Mouse (Mus musculus) heart, postnatal 0 days (tissue): ENCODE results near the gene Ift74. TPM values are rescaled to one million over a fixed set of nuclear protein-coding genes. Genes with fewer than 3 reads are reported as not detected.

ENCODE experiments used
- ATAC-seq: fragments of 200-750 bp; cut with Nextera tagmentation; 2 replicates; pipeline ENCODE4 v1.8.0; 2017; ENCODE audit warnings: low read depth, moderate number of reproducible peaks, moderate library complexity; ENCODE audit not compliant: insufficient read depth
- DNase-seq: peaks from one replicate; pipeline ENCODE4 v3.0.0-alpha.2; 2016; ENCODE audit warnings: low spot score
- H3K27ac ChIP-seq: fragments of 300-500 bp; sonication (generic); 2 replicates; pipeline ENCODE4 v1.5.1; 2014; ENCODE audit warnings: low read depth, mild to moderate bottlenecking
- H3K27me3 ChIP-seq: fragments of 300-500 bp; sonication (generic); 2 replicates; pipeline ENCODE4 v1.6.1; 2014; ENCODE audit warnings: low read length, mixed read lengths; ENCODE audit not compliant: control insufficient read depth, insufficient read depth
- H3K36me3 ChIP-seq: fragments of 300-500 bp; sonication (generic); replicated peaks from 2 replicates; pipeline ENCODE4 v1.6.1; 2014; ENCODE audit warnings: low read length, mixed read lengths; ENCODE audit not compliant: control insufficient read depth, insufficient read depth
- H3K4me1 ChIP-seq: fragments of 300-500 bp; sonication (generic); 2 replicates; pipeline ENCODE4 v1.6.1; 2014; ENCODE audit warnings: antibody characterized with exemption; ENCODE audit not compliant: control insufficient read depth, insufficient read depth
- H3K4me2 ChIP-seq: fragments of 300-500 bp; sonication (generic); 2 replicates; pipeline ENCODE4 v1.6.1; 2014; ENCODE audit warnings: low read depth, mild to moderate bottlenecking, low read length, moderate library complexity
- H3K4me3 ChIP-seq: fragments of 300-500 bp; sonication (generic); 2 replicates; pipeline ENCODE4 v1.5.1; 2014; ENCODE audit warnings: low read depth, low read length
- H3K9ac ChIP-seq: fragments of 300-500 bp; sonication (generic); replicated peaks from 2 replicates; pipeline ENCODE4 v1.6.1; 2014; ENCODE audit warnings: low read depth, low read length, mixed read lengths
- H3K9me3 ChIP-seq: fragments of 300-500 bp; sonication (generic); replicated peaks from 2 replicates; pipeline ENCODE4 v1.6.1; 2016; ENCODE audit warnings: low read length; ENCODE audit not compliant: control insufficient read depth
- CTCF ChIP-seq: IDR thresholded peaks from 2 replicates; pipeline ENCODE4 v1.5.1; 2016; ENCODE audit warnings: antibody characterized with exemption, control low read depth, low read depth
- EP300 ChIP-seq: IDR thresholded peaks from 2 replicates; pipeline ENCODE4 v1.6.1; 2016; ENCODE audit warnings: antibody characterized with exemption, low read depth
- WGBS: fragments of 180-500 bp; shearing (Covaris S2); extraction: QIAGEN DNeasy Blood & Tissue Kit; methylation state at CpG from one replicate; pipeline ENCODE4 v1.1.7; 2014; 5-methylcytosine and 5-hydroxymethylcytosine counted together
- polyA plus RNA-seq: library from polyadenylated mRNA; unstranded; fragments of >200 nt; fragmentation: Nextera tagmentation; extraction: Ambion mirVana; gene quantifications from 2 replicates; pipeline ENCODE4 v1.2.1, GENCODE M21; 2015
- total RNA-seq: library from RNA; depleted of rRNA; stranded (reverse); fragments of >200 nt; gene quantifications from 2 replicates; pipeline ENCODE4 v1.2.3, GENCODE M21; 2014; ENCODE audit warnings: low replicate concordance

Ift74 gene
- total and polyA plus RNA-seq, 2 experiments from 2014 or later = 0.92 to 12.6 TPM

DNA sequence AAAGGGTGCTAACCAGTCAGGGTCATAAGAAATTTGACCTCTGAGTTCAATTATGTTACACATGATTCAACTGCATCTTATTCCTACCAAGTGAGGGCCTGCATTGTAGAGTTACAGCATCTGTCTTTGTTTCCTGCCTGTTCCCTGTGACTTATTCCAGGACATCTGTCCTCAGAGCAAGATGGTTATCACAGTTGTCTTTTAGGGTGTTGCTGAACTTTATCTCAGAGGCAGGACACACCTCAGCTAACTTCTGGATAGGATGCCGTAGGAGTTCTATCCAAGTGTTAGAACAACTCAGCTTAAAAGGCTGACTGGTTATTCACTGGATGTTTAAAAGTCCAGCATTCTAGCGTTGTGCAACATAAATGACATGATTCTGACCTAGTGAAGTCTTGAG is 77.9 kb downstream of the Ift74 start:
- DNase-seq (no peak), ATAC-seq (no peak)
- Histone ChIP-seq H3K27me3 (no peaks in the 10 kb centered on the region), H3K9me3 (no peaks in the 10 kb centered on the region), H3K4me2 (no peak overlapping the region), H3K4me1 (no peaks in the 10 kb centered on the region), H3K27ac (no peak overlapping the region), H3K36me3 (peaks cover 9% of the 10 kb centered on the region; the same call in 1 of the 2 replicates), H3K9ac (no peak overlapping the region), H3K4me3 (no peak overlapping the region)
- TF ChIP-seq CTCF = no peak
- WGBS = 66% methylated on average over 2 of the region's 2 CpGs

DNA sequence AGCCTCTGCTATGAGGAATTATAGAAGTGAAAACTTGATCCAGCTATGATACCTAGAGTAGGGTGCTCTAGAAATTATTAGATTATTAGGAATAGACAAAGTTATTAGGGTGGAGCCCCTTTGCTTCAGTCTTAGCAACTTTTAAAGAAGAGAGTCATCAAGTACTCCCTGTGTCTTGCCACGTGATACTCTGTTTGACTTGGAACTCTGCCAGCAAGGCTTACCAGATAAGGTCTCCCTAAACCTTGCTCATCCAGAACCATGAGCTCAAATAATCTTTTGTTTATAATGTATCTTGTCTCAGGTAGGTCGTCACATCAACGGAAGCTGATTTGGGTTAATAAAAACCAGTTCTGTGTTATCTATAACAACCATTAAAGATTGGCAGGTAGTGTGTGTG is 82.1 kb downstream of the Ift74 start:
- WGBS = 41% methylated on average over 3 of the region's 3 CpGs

DNA sequence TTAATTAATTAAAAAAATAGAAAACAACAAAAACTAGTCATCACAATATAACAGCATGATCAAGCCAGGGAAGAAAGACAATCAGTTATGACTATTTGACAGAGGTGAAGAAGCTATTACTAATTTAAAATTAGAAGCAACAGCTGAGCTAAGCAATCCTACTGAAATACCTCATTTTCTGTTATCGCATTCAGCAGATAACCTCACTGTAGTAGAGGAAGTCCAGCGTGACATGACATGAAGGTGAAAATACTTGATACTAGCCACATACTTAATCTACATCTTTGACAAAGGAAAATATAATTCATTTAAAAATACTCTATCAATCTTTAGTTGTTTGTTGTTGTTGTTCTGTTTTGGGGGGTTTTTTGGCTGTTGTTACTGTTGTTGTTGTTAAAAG is 96.7 kb downstream of the Ift74 start:
- H3K4me2 ChIP-seq = no peak overlapping the region
- no peak overlapping the region for H3K27ac ChIP-seq
- no peaks in the 10 kb centered on the region for H3K27me3 ChIP-seq
- ATAC-seq (no peak), DNase-seq (no peak)
- H3K4me3 ChIP-seq = no peak overlapping the region
- H3K4me1 ChIP-seq = peaks cover 10% of the 10 kb centered on the region; the same call in 1 of the 2 replicates
- H3K9ac ChIP-seq = no peak overlapping the region
- WGBS = 49% methylated on average over 2 of the region's 2 CpGs
- TF ChIP-seq CTCF (no peak), EP300 (no peak)
- no peaks in the 10 kb centered on the region for H3K9me3 ChIP-seq
- no peaks in the 10 kb centered on the region for H3K36me3 ChIP-seq

More for the DNA sequence above, 82.1 kb downstream of the Ift74 start:
- H3K4me1 ChIP-seq = no peaks in the 10 kb centered on the region
- no peaks in the 10 kb centered on the region for H3K36me3 ChIP-seq
- no peak overlapping the region for H3K4me2 ChIP-seq
- H3K27ac ChIP-seq = no peak overlapping the region
- no peak for DNase-seq
- H3K27me3 ChIP-seq = no peaks in the 10 kb centered on the region
- H3K4me3 ChIP-seq = no peak overlapping the region
- TF ChIP-seq EP300 (no peak), CTCF (no peak)
- no peak overlapping the region for H3K9ac ChIP-seq
- no peaks in the 10 kb centered on the region for H3K9me3 ChIP-seq
- ATAC-seq = no peak

DNA sequence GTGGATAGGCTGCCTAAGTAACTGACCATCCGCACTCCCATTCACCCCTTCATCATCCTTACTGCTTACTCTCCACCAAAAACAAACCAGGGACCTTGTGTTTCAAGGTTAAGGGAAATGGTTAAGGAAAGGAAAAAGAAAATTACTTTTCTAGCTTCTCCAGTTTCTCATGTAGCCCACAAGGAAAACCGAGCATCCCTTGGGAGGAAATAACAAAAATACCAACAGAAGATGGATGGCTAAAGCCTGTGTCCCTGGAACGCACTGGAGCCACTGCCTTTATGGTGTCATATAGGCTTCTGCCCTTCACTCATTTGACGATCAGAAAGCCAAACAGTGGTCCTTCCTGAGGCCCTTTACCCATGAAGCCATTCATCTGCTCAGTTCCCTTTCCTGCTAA is 97.1 kb downstream of the Ift74 start:
- H3K9ac ChIP-seq = no peak overlapping the region
- H3K27ac ChIP-seq = no peak overlapping the region
- H3K27me3 ChIP-seq = no peaks in the 10 kb centered on the region
- WGBS = 50% methylated on average over 4 of the region's 4 CpGs
- H3K9me3 ChIP-seq = no peaks in the 10 kb centered on the region
- H3K36me3 ChIP-seq = no peaks in the 10 kb centered on the region
- ATAC-seq (no peak), DNase-seq (no peak)
- H3K4me2 ChIP-seq = no peak overlapping the region
- H3K4me3 ChIP-seq = no peak overlapping the region
- no peak for TF ChIP-seq CTCF
- no peak for TF ChIP-seq EP300
- H3K4me1 ChIP-seq = peaks cover 10% of the 10 kb centered on the region; the same call in 1 of the 2 replicates

DNA sequence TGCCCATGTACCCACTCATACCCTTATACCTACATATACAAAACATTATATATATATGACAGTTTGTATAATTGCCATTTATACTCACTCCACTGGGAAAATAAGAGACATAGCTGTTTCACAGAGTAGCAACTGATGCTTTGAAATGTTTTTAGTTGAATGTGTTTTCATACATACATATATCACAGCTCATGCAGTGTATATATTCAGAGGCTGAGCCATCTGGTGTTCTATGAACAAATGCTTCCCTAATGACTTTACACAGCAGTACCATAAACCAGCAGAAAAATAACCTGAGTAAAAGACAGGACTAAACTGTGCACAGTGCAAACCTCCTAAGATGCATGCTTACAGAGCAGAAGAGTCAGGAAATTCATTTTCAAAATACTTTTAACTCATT is 99.5 kb downstream of the Ift74 start:
- no peak for ATAC-seq
- Histone ChIP-seq H3K4me1 (peaks cover 10% of the 10 kb centered on the region; the same call in 1 of the 2 replicates), H3K9ac (no peak overlapping the region), H3K4me2 (no peak overlapping the region), H3K4me3 (no peak overlapping the region), H3K9me3 (no peaks in the 10 kb centered on the region), H3K36me3 (no peaks in the 10 kb centered on the region), H3K27me3 (no peaks in the 10 kb centered on the region), H3K27ac (no peak overlapping the region)
- no peak for DNase-seq
- TF ChIP-seq CTCF = no peak
- TF ChIP-seq EP300 = no peak

DNA sequence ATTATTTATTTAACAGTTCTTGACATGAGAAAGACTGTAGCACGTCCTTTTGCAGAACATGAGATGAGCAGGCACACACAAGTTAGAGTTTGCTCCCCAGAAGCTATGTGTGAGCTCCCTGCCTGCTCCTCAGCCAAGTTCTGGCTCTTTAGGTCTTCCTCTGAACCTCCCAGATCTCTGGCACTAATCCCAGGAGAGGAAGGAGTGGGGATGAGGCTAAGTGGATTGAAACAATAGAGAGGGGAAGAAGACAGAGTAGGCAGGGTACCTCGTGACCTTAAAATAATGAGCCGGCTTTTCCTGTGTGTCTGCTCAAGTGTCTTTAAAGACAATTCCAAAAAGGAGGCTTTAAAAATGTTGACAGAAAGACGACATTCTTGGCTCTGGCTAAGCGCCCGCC is 100.9 kb downstream of the Ift74 start:
- peak; percentile 73 for ATAC-seq
- H3K9me3 ChIP-seq = no peaks in the 10 kb centered on the region
- DNase-seq = peak; percentile 59
- no peaks in the 10 kb centered on the region for H3K36me3 ChIP-seq
- H3K4me3 ChIP-seq = no peak overlapping the region
- H3K9ac ChIP-seq = no peak overlapping the region
- H3K27ac ChIP-seq = peak overlapping the region; percentile 65
- H3K4me1 ChIP-seq = peaks cover 10% of the 10 kb centered on the region; the same call in 1 of the 2 replicates
- WGBS = 25% methylated on average over 6 of the region's 6 CpGs
- TF ChIP-seq EP300 (no peak), CTCF (no peak)
- H3K27me3 ChIP-seq = no peaks in the 10 kb centered on the region
- peak overlapping the region; percentile 26 for H3K4me2 ChIP-seq
